Mouse (Mus musculus) midbrain, embryonic 12.5 days (tissue): ENCODE data around the gene Abca8b. TPM values are rescaled to one million over a fixed set of nuclear protein-coding genes. Genes with fewer than 3 reads are reported as not detected.

Experiments used
- ATAC-seq: fragments of 200-750 bp; cut with Nextera tagmentation; 2 replicates; pipeline ENCODE4 v1.8.0; 2017; ENCODE audit warnings: low read depth, moderate TSS enrichment, moderate library complexity; ENCODE audit not compliant: low FRiP score
- H3K27ac ChIP-seq: fragments of 300-500 bp; sonication (generic); replicated peaks from 2 replicates; pipeline ENCODE4 v1.5.1; 2016; ENCODE audit warnings: mild to moderate bottlenecking
- H3K27me3 ChIP-seq: fragments of 300-500 bp; sonication (generic); 2 replicates; pipeline ENCODE4 v1.6.1; 2016; ENCODE audit warnings: mild to moderate bottlenecking
- H3K36me3 ChIP-seq: fragments of 300-500 bp; sonication (generic); 2 replicates; pipeline ENCODE4 v1.6.1; 2016
- H3K4me1 ChIP-seq: fragments of 300-500 bp; sonication (generic); 2 replicates; pipeline ENCODE4 v1.6.1; 2016
- H3K4me2 ChIP-seq: fragments of 300-500 bp; sonication (generic); replicated peaks from 2 replicates; pipeline ENCODE4 v1.6.1; 2016; ENCODE audit warnings: mild to moderate bottlenecking, moderate library complexity
- H3K4me3 ChIP-seq: fragments of 300-500 bp; sonication (generic); 2 replicates; pipeline ENCODE4 v1.5.1; 2016; ENCODE audit warnings: mild to moderate bottlenecking
- H3K9ac ChIP-seq: fragments of 300-500 bp; sonication (generic); replicated peaks from 2 replicates; pipeline ENCODE4 v1.6.1; 2016; ENCODE audit warnings: mild to moderate bottlenecking, moderate library complexity
- H3K9me3 ChIP-seq: fragments of 300-500 bp; sonication (generic); 2 replicates; pipeline ENCODE4 v1.6.1; 2016; ENCODE audit warnings: mild to moderate bottlenecking
- WGBS: fragments of 180-500 bp; shearing (Covaris S2); methylation state at CpG from one replicate; pipeline ENCODE4 v1.1.7; 2016; 5-methylcytosine and 5-hydroxymethylcytosine counted together
- polyA plus RNA-seq: library from polyadenylated mRNA; unstranded; fragments of >200 nt; fragmentation: Nextera tagmentation; extraction: Ambion mirVana; gene quantifications from 2 replicates; pipeline ENCODE4 v1.2.1, GENCODE M21; 2016

Gene Abca8b
- polyA plus RNA-seq, 1 experiment from 2014 or later = 0.66 TPM

DNA sequence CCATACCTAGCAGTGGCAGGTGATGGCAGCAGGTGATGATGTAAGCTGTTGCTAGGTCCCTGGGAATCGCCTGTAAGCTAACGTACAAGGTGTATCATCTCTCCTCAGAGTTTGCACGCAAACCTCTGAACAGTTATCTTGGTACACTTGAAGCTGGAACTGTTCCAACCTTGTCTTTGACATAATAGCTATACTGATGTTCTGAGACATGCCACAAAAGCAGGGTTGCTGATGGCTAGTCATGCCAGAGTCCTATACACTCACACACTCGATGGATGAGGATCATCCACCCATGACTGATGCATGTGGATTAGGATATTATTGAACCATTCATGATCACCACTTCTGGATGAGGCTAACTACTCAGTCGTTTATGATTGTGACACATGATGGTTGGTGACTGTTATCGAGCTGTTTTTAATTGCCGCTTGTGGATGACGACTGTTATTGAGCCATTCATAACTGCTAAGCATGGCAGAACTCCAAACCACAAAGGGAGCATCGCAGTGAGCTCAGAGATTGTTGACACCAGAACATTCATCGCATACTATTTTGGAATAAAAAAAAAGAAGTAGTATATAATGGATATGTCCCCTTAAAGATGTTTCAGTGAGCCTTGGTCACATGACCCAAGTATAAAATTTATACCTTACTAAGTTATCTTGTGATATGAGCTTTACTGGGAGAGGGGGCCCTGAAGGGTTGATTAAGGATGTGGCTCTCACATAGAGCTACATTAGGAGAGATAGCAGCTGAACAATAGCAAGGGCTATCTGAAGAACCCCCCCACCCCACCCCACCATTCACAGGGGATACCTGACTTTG lies 87.2 kb downstream of the Abca8b start:
- Histone ChIP-seq H3K4me3 (no peak overlapping the region), H3K27ac (no peak overlapping the region), H3K4me1 (no peaks in the 10 kb centered on the region), H3K27me3 (no peaks in the 10 kb centered on the region), H3K9ac (no peak overlapping the region), H3K9me3 (no peaks in the 10 kb centered on the region), H3K36me3 (no peaks in the 10 kb centered on the region), H3K4me2 (no peak overlapping the region)
- no peak for ATAC-seq
- WGBS = 90% methylated on average over 10 of the region's 10 CpGs

DNA sequence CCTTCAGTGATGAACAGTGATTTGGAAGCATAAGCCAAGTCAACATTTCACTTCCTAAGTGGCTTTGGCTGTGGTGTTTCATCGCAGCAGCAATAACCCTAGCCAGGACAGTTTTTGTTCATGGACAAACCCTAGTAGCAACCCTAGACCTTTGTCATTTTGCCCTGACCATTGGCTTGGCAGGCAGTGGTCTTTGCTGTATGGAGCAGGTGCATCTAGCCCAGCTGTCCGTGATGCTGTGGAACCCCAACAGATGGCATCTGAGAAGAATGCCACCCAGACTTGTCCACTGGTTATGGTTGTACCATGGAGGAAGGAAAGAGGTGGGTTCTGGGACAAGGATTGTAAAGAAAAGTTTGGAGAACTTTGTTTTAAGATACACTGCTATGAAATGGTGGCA lies 88.1 kb downstream of the Abca8b start:
- H3K4me1 ChIP-seq = peaks cover 2% of the 10 kb centered on the region; the same call in 1 of the 2 replicates
- no peak overlapping the region for H3K9ac ChIP-seq
- H3K36me3 ChIP-seq = no peaks in the 10 kb centered on the region
- no peak for ATAC-seq
- no peak overlapping the region for H3K4me3 ChIP-seq
- H3K9me3 ChIP-seq = no peaks in the 10 kb centered on the region
- no peak overlapping the region for H3K27ac ChIP-seq
- no peak overlapping the region for H3K4me2 ChIP-seq
- WGBS = 99% methylated on average over 2 of the region's 2 CpGs
- H3K27me3 ChIP-seq = no peaks in the 10 kb centered on the region

DNA sequence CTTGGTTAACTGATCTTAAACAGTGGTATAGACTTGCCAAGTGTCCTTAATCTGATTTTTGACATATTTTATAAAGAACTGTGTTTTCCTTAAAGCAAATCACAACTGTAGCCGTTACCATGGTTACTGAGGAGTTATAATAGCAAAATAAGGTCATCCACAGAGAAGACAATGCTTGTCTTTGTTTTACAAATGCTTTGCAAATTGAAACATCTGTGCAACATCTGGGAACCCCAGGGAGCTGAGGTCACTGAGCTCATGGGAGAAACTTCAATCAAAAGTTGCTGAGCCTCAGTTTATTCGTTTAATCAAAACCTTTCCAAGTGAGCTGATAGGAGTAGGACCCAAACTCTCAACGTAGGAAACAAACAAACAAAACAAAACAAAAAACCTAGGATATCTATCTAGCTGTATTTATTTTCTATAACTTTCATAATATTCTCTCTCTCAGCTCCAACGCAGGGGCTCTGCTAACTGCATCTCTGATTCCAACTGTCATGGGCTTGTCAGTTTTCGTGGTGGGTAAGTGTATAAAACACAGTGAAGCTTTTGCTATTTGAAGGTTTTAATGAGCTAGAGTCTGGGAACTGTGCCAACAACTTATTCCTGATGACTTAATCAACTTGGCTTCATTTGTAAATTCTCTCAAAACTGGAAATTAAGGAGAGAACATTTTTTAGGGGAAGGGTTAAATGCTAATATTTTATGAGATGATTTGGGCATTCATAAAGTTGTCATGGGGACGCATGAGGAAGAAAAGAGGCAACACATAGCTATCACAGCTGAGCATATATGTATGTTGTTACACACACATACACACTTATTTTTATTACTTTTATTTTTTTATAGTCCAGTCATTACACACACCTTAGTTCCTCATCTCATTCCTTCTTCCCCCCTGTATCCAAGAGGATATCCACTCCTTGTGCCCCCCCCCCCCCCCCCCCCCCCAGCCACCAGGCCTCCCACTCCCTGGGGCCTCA lies 92.7 kb downstream of the Abca8b start:
- H3K27ac ChIP-seq = no peak overlapping the region
- no peaks in the 10 kb centered on the region for H3K9me3 ChIP-seq
- no peak overlapping the region for H3K9ac ChIP-seq
- H3K4me3 ChIP-seq = no peak overlapping the region
- 54% methylated on average over 6 of the region's 6 CpGs for WGBS
- H3K4me2 ChIP-seq = no peak overlapping the region
- peaks cover 3% of the 10 kb centered on the region; the same call in 1 of the 2 replicates for H3K4me1 ChIP-seq
- ATAC-seq = no peak
- H3K36me3 ChIP-seq = no peaks in the 10 kb centered on the region
- H3K27me3 ChIP-seq = no peaks in the 10 kb centered on the region

GRCm38 (mm10) chr11:109900491-109901241 lies 95.0 kb downstream of the Abca8b start:
- Histone ChIP-seq H3K36me3 (no peaks in the 10 kb centered on the region), H3K4me1 (peaks cover 3% of the 10 kb centered on the region; the same call in 1 of the 2 replicates), H3K4me3 (no peak overlapping the region), H3K4me2 (no peak overlapping the region), H3K9me3 (no peaks in the 10 kb centered on the region), H3K9ac (no peak overlapping the region), H3K27me3 (no peaks in the 10 kb centered on the region), H3K27ac (no peak overlapping the region)
- ATAC-seq = no peak
- 38% methylated on average over 4 of the region's 4 CpGs for WGBS

- Histone ChIP-seq H3K36me3 (no peaks in the 10 kb centered on the region), H3K27ac (no peak overlapping the region), H3K9ac (no peak overlapping the region), H3K4me2 (no peak overlapping the region), H3K4me1 (peaks cover 3% of the 10 kb centered on the region; the same call in 1 of the 2 replicates), H3K9me3 (no peaks in the 10 kb centered on the region), H3K4me3 (no peak overlapping the region), H3K27me3 (no peaks in the 10 kb centered on the region)
- ATAC-seq = no peak
- 90% methylated on average over 6 of the region's 6 CpGs for WGBS
These were observed 96.7 kb downstream of the Abca8b start for GRCm38 (mm10) chr11:109898791-109899467.

GRCm38 (mm10) chr11:109895952-109896530 lies 99.6 kb downstream of the Abca8b start:
- Histone ChIP-seq H3K27ac (no peak overlapping the region), H3K9me3 (no peaks in the 10 kb centered on the region), H3K4me3 (no peak overlapping the region), H3K36me3 (no peaks in the 10 kb centered on the region), H3K27me3 (no peaks in the 10 kb centered on the region), H3K9ac (no peak overlapping the region), H3K4me2 (no peak overlapping the region), H3K4me1 (no peaks in the 10 kb centered on the region)
- 75% methylated on average over 6 of the region's 6 CpGs for WGBS
- no peak for ATAC-seq

- Histone ChIP-seq H3K27me3 (no peaks in the 10 kb centered on the region), H3K27ac (no peak overlapping the region), H3K9ac (no peak overlapping the region), H3K4me1 (no peaks in the 10 kb centered on the region), H3K9me3 (no peaks in the 10 kb centered on the region), H3K4me3 (no peak overlapping the region), H3K36me3 (no peaks in the 10 kb centered on the region), H3K4me2 (no peak overlapping the region)
- no peak for ATAC-seq
- WGBS = 80% methylated on average over 4 of the region's 4 CpGs
These were observed 100.1 kb downstream of the Abca8b start for GRCm38 (mm10) chr11:109895496-109895895.

- no peak overlapping the region for H3K9ac ChIP-seq
- ATAC-seq = no peak
- no peaks in the 10 kb centered on the region for H3K27me3 ChIP-seq
- no peak overlapping the region for H3K27ac ChIP-seq
- H3K9me3 ChIP-seq = no peaks in the 10 kb centered on the region
- H3K36me3 ChIP-seq = no peaks in the 10 kb centered on the region
- no peak overlapping the region for H3K4me3 ChIP-seq
- H3K4me2 ChIP-seq = no peak overlapping the region
- 82% methylated on average over 3 of the region's 3 CpGs for WGBS
- H3K4me1 ChIP-seq = no peaks in the 10 kb centered on the region
These were observed 101.5 kb downstream of the Abca8b start for GRCm38 (mm10) chr11:109893894-109894804.

DNA sequence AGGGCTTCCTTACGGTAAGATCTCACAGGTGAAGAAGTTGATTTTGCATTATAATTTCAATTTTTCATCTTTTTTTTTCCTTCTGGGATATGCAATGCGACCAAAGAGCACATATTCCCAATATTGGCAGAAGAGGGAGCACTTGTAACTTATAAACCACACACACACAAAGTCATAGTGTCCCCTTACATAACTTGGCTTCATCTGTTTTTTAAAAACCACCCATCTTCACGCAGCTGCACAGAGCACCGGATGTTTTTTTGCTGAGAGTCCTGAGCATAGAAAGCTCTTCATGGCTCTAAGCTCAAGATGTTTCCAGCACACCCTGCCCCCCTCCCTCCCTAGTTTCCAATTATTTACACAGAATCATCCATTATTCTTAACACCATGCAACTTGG lies 103.7 kb downstream of the Abca8b start:
- H3K27ac ChIP-seq = no peak overlapping the region
- H3K4me1 ChIP-seq = no peaks in the 10 kb centered on the region
- H3K4me2 ChIP-seq = no peak overlapping the region
- ATAC-seq = no peak
- no peaks in the 10 kb centered on the region for H3K36me3 ChIP-seq
- no peak overlapping the region for H3K9ac ChIP-seq
- no peaks in the 10 kb centered on the region for H3K9me3 ChIP-seq
- 81% methylated on average over 4 of the region's 4 CpGs for WGBS
- no peaks in the 10 kb centered on the region for H3K27me3 ChIP-seq
- no peak overlapping the region for H3K4me3 ChIP-seq

- no peak overlapping the region for H3K9ac ChIP-seq
- H3K27ac ChIP-seq = no peak overlapping the region
- no peaks in the 10 kb centered on the region for H3K36me3 ChIP-seq
- no peak overlapping the region for H3K4me3 ChIP-seq
- ATAC-seq = no peak
- no peaks in the 10 kb centered on the region for H3K4me1 ChIP-seq
- WGBS = 82% methylated on average over 8 of the region's 8 CpGs
- H3K27me3 ChIP-seq = no peaks in the 10 kb centered on the region
- no peaks in the 10 kb centered on the region for H3K9me3 ChIP-seq
- H3K4me2 ChIP-seq = no peak overlapping the region
These were observed 104.2 kb downstream of the Abca8b start for GRCm38 (mm10) chr11:109891371-109891988.
